Mouse (Mus musculus) splenic B cell, adult 2 months (primary cell): ENCODE measurements around the gene Smtnl1.
A peak's percentile ranks its signal among the peaks of the same experiment; 100 is the strongest.
"Not testable (repeated sequence)": the region's sequence is repeated elsewhere in the genome, so short reads cannot be mapped to it uniquely, and the experiment has no call there.

ENCODE experiments used
- DNase-seq: peaks from one replicate; pipeline ENCODE4 v3.0.0-alpha.2; 2011; ENCODE audit warnings: low read depth, low spot score
- H3K27me3 ChIP-seq: 2 replicates; pipeline ENCODE4 v1.6.1; 2012; ENCODE audit warnings: mild to moderate bottlenecking, low read length, moderate library complexity, mixed read lengths; ENCODE audit not compliant: control insufficient read depth, poor library complexity, insufficient read depth, severe bottlenecking
- H3K36me3 ChIP-seq: 2 replicates; pipeline ENCODE4 v1.6.1; 2012; ENCODE audit warnings: mild to moderate bottlenecking, low read length, moderate library complexity, mixed read lengths; ENCODE audit not compliant: control insufficient read depth, poor library complexity, insufficient read depth, severe bottlenecking

The Smtnl1 gene

DNA sequence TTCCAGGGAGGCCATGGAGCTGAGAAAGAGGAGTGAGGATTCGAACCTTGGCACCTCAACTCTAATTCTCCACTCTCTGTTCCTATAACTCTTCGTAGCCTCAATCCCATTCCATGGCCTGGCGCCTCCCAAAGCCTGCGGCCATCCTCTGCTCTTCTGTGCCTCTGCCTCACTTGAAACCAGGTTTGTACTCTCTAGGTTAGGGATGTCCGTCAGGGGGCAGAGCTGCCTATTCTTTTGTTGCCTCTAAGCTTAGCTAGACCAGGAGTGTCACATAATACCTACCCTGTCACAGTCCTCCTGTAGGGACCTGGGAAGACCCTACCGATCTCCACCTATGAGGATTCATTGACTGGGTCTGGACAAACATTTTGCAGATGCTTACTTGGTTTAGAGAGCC lies 9.8 kb downstream of the Smtnl1 start:
- DNase-seq: no peak
- H3K36me3 ChIP-seq: no peaks in the 10 kb centered on the region

GRCm38 (mm10) chr2:84811880-84812279 lies 10.6 kb downstream of the Smtnl1 start:
- Histone ChIP-seq H3K27me3 (no peaks in the 10 kb centered on the region), H3K36me3 (no peaks in the 10 kb centered on the region; the same call in 1 of the 2 replicates)
- no peak for DNase-seq

More for the DNA sequence above, 9.8 kb downstream of the Smtnl1 start:
- no peaks in the 10 kb centered on the region for H3K27me3 ChIP-seq

- DNase-seq: peak; percentile 81
- H3K36me3 ChIP-seq: no peaks in the 10 kb centered on the region; the same call in 1 of the 2 replicates
- no peaks in the 10 kb centered on the region for H3K27me3 ChIP-seq
Measured at GRCm38 (mm10) chr2:84810886-84811577, 11.4 kb downstream of the Smtnl1 start.

- no peak for DNase-seq
- Histone ChIP-seq H3K36me3 (no peaks in the 10 kb centered on the region; the same call in 1 of the 2 replicates), H3K27me3 (no peaks in the 10 kb centered on the region)
Measured at GRCm38 (mm10) chr2:84810526-84810885, 11.9 kb downstream of the Smtnl1 start.

GRCm38 (mm10) chr2:84809330-84809729 lies 13.1 kb downstream of the Smtnl1 start:
- Histone ChIP-seq H3K36me3 (no peaks in the 10 kb centered on the region; the same call in 1 of the 2 replicates), H3K27me3 (no peaks in the 10 kb centered on the region)
- DNase-seq: no peak

DNA sequence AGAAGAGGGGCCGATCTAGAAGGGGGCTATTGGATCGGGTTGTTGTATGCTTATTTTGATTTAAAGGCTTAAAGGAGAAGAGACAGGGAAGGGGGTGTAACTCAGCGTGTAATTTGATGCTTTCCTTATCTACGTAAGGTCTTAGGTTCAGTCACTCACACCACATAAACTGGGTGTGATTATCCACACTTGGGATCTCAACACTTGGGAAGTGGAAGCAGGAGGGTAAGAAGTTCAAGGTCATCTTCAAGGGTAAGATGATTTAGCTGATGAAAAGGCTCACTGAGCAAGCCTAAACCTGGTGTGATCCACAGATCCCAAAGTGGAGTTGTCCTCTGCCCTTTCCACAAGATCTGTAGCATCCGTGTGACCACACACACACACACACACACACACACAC lies 15.9 kb downstream of the Smtnl1 start:
- Histone ChIP-seq H3K36me3 (no peaks in the 10 kb centered on the region; the same call in 1 of the 2 replicates), H3K27me3 (no peaks in the 10 kb centered on the region)
- no peak for DNase-seq

- Histone ChIP-seq H3K36me3 (no peaks in the 10 kb centered on the region; the same call in 1 of the 2 replicates), H3K27me3 (no peaks in the 10 kb centered on the region)
- no peak for DNase-seq
Measured at GRCm38 (mm10) chr2:84803963-84804362, 18.5 kb downstream of the Smtnl1 start.

GRCm38 (mm10) chr2:84801223-84801622 lies 21.2 kb downstream of the Smtnl1 start:
- not testable (repeated sequence) for H3K27me3 ChIP-seq, DNase-seq, H3K36me3 ChIP-seq

- DNase-seq: no peak
- Histone ChIP-seq H3K36me3 (no peaks in the 10 kb centered on the region), H3K27me3 (no peaks in the 10 kb centered on the region)
Measured at GRCm38 (mm10) chr2:84800304-84800703, 22.1 kb downstream of the Smtnl1 start.

GRCm38 (mm10) chr2:84799041-84799561 lies 23.4 kb downstream of the Smtnl1 start:
- Histone ChIP-seq H3K36me3 (no peaks in the 10 kb centered on the region), H3K27me3 (no peaks in the 10 kb centered on the region)
- peak; percentile 83 for DNase-seq

DNA sequence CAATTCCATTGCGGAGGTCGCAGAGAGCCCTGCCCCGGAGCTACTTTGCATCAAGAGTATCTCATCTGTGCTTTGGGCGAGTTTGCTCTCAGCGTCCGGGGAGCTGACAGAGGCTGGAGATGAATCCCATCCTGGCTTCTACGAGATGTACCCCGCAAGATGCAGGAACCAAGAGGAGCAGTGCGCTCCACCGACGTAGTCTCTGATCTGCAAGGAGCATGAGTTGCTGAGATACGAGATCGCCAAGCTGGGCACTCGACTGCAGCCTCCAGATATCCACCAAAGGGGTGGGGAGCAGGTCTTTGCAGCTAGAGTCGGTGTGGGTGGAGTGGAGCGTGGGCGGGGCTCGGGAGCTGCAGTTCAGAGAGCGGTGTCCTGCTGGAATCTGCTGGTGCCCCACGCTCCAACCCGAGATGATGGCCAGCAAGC lies 23.9 kb downstream of the Smtnl1 start, which contains the start of gene Ube2l6:
TSS of gene Ube2l6 (plus strand) at position 336 of the 429 bp plus-strand sequence.
- peak; percentile 53 for DNase-seq
- H3K27me3 ChIP-seq: no peaks in the 10 kb centered on the region

GRCm38 (mm10) chr2:84797833-84798492 lies 24.5 kb downstream of the Smtnl1 start:
- DNase-seq: peak; percentile 84
- Histone ChIP-seq H3K36me3 (no peaks in the 10 kb centered on the region), H3K27me3 (no peaks in the 10 kb centered on the region)

More for the DNA sequence above, 23.9 kb downstream of the Smtnl1 start, which contains the start of gene Ube2l6:
- H3K36me3 ChIP-seq: no peaks in the 10 kb centered on the region

DNA sequence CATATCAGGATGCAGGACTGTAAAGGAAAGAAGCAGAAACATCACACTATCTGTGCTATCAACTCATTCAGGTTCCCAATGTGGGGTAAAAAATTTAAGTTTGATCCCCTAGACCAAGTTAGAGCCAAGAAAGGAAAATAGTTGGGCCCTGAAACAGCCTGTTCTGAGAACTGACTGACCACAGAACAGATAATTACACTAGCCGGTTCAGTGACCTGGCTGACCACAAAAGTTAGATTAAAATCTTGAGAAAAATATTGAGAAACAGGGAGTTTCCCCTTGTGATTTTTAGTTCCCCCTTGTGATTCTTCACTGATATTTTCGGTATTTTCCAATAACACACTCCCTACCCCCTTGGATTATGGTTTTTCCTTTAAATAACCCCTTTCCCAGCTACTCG lies 28.6 kb downstream of the Smtnl1 start:
- H3K36me3 ChIP-seq: no peaks in the 10 kb centered on the region
- peak; percentile 19 for DNase-seq

GRCm38 (mm10) chr2:84793154-84793553 lies 29.3 kb downstream of the Smtnl1 start:
- H3K27me3 ChIP-seq: no peaks in the 10 kb centered on the region
- H3K36me3 ChIP-seq: no peaks in the 10 kb centered on the region
- DNase-seq: no peak

More for the DNA sequence above, 28.6 kb downstream of the Smtnl1 start:
- H3K27me3 ChIP-seq: no peaks in the 10 kb centered on the region

GRCm38 (mm10) chr2:84792516-84792915 lies 29.9 kb downstream of the Smtnl1 start:
- no peaks in the 10 kb centered on the region for H3K27me3 ChIP-seq
- no peaks in the 10 kb centered on the region for H3K36me3 ChIP-seq
- no peak for DNase-seq
